Mouse (Mus musculus): ENCODE results near the gene Zmynd12. TPM values are rescaled to one million over a fixed set of nuclear protein-coding genes. Genes with fewer than 3 reads are reported as not detected.

Gene Zmynd12
- total RNA-seq, 2 experiments from 2014 or later, result not detected

DNA sequence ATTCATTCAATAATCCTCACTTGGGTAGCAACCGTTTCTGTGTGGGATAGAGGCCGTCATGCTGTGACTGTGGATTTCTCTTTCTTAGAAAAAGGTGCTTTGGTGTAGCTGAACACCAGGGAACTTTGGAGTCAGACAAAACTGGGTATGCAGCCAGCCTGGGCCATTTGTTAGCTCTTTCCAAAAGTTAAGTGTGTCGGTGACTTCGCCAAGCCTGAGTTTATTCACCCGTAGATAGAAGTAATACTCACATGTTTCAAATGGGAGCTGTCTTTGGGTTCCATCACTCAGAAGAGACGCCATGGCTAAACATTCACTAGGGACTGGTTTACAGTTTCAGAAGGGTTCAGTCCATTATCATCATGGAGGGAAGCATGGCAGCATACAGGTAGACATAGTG lies 24.6 kb downstream of the Zmynd12 start:
- no peak for DNase-seq (ENCODE audit: low spot score in 2 of 2)

DNA sequence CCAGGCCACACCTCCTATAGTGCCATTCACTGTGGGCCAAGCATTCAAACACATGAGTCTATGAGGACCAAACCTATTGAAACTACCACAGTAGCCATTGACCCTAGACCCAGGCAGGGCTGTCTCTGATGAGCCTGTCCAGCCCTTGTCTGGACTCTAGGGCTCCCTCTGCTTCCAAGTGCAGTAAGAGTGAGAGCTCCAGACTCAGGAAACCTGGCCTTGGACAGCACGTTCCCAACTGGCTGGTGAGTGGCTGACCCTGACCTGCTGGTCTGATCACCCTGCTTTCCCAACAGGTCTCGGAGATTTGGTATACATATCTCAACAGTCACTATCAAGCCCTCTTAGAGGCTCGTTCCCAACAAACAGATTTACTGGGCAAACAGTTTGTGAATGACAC lies 25.2 kb downstream of the Zmynd12 start:
- DNase-seq (ENCODE audit: low spot score in 2 of 2), result no peak

DNA sequence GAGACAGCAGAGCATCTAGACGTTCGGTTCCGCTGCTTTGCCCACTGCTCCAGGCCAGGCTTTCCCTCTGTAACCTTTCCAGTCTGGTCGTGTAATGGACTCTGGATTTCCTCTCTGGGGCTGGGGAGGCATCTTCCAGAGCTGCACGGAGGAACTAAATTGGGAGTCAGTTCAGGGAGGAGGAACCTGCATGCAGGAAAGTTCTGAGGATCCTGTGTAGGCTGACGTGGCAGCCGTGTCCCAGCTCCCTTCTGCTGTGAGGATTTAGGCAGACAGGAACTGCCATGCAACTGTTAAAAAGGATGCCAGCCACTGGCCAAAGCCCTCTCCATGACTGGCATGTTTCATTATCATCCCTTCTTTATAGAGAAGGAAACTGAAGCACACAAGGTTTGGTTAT lies 27.8 kb downstream of the Zmynd12 start:
- no peak for DNase-seq (ENCODE audit: low spot score in 2 of 2)

DNA sequence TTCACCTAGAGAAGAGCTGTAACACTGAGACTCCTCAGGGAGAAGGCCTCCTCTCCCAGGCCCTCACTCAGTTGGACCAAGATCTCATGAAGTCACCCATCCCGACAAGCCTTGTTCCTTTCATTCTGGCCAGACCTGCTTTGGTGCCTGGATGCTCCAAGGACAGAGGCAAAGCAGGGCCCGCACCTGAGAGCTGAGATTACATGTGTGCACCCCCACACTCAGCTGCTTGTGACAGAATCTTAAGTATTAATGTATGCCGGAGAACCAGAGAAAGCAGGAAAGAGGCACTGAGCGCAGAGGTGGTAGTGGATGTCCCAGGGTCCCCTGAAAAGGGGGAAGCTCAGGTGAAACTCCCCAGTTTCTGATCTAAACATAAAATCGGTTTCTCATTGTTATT lies 30.5 kb downstream of the Zmynd12 start:
- no peak for DNase-seq (ENCODE audit: low spot score in 2 of 2)

DNA sequence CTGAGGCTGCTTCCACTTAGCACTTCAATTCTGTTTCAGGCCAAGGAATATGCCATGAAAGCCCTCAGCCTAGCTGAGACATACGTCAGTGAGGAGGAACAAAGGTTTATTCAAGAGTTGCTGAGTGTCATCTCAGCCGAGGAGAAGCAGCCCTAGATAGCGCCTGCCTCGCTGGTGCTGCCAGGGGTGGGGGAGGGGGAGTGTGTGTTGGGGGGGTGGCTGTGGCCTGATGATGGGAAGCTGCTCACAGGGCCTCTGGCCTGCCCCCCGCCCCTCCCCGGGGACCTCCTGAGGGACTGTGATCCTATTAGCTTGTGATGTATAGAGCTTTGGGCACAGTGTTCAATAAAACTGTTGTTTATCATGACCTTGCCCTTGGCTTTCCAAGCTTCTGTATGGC lies 30.9 kb downstream of the Zmynd12 start:
- DNase-seq (ENCODE audit: low spot score in 2 of 2), result no peak

DNA sequence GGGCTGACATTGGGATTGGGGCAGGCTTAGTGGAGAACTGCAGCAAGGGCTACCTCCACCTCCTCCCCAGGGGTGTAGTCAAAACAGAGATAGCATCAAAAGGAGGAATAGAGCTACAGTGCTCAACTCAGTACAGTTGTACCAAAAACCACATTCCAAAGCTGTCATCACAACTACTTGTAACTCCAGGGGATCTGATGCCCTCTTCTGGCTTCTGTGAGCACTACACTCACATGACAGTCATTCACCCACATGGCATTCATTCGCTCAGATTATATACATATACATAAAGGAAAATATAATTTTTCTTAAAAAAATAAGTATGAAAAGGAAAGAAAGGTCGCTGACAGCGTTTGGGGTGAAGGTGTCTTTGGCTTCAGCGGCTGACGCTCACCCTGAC lies 37.7 kb downstream of the Zmynd12 start:
- DNase-seq (ENCODE audit: low spot score in 2 of 2), result peak; percentile 71

DNA sequence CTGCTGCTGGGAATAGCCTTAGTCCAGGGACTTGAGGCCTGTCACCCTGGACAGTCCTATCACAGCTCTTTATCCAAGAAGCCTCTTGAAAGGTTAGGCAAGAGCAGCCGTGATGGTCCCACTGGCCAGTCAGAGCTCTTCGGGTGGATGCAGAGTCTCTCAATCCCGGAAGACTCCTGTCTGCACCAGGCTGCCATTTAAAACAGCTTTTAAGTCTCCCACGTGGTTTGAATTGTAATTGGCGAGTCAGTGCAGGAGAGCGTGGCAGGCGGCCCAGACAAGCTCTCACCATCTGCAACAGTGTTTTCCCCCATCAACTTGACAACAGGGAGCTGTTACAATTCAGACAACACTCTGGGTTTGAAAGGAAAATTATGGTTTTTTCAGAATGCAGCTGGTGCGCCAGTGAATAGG lies 38.1 kb downstream of the Zmynd12 start:
- peak; percentile 84 to 89 for DNase-seq (ENCODE audit: low spot score in 2 of 2)

DNA sequence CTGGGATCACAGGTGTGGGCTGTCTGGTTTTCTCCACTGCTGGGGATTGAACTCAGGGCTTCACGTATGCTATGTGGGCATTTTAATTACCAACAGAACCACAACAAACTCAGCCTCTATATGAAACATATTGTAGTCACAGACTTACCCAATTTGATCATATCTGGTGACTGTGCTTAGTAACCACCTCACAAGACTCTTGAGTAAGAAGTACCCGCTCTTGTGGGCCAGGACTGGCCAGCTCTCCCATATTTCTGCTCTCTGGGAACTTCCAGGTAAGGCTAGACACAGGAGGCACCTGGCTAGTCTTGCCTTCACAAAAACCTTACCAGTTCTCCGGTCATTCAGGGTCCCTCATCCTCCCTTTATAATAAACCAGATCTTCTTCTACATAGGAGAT lies 39.8 kb downstream of the Zmynd12 start:
- no peak for DNase-seq (ENCODE audit: low spot score in 2 of 2)

DNA sequence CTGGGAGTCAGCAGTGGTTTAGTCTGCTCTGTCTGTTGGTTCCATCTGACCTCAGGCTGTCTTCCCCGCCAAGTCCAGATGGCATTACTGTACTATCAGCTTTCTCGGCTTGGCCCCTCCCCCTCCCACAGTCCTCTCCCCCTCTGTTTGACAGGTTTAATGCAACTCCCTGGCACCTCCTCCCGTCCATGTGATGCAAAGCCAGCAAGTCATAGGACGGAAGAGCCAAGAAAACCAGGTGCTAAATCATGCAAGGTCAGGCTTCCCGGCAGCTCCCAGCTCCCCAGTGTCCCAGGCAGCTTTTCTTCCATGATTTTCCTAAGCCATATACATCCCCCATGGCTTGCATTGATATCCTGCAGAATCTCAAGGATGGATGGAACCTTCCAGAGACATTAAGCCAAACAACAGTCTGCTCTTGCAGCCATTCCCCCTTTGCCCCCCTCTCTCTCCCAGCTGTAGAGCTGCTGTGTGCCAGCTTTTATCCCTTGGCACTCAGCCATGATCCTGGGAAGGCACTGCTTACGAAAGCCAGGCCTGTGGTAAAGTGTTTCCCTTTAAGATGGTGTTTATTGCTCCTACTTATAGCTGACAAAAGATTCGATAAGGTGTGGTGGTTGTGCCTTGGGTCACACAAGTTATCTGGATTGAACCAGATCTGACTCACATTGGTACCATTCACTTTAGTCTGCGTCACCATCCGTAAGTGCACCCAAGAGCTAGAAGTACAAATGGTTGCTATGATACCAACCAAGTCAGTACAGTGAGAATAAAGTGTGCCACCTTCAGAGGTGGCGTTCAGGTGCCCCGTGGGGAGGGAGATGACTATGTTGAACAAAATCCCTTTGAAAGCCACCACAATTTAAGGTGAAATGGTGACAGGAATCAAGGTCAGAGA lies 40.5 kb downstream of the Zmynd12 start:
- peak; percentile 52 to 58 for DNase-seq (ENCODE audit: low spot score in 2 of 2)

DNA sequence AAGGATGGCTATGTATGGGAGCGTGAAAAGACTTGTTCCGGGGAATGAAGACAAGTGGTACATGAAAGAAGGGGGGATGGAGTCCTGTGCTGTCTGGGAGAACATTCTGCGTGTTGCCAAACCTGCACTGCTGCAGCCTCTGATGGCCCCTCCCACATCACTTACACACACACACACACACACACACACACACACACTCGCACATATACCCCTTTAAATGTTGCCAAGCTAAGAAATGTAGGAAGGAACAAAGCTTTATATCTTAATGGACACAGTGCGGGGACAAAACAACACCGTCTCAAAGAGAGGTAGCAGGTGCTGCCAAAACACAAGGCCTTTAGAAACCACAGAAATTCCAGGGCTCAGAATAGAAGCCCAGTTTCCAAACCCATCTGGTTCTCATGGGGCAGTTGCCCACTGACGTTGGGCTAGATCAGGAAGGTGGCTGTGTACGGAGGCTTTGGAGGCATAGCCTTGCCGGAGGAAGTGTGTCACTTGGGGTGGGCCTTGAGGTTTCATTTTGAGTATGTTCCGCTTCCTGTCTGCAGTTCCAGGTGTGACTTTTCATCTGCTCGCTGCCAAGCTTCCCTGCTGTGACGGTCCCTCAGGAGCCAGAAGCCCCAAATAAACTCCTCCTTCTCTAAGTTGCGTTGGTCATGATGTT lies 41.3 kb downstream of the Zmynd12 start:
- DNase-seq (ENCODE audit: low spot score in 2 of 2), result no peak

DNA sequence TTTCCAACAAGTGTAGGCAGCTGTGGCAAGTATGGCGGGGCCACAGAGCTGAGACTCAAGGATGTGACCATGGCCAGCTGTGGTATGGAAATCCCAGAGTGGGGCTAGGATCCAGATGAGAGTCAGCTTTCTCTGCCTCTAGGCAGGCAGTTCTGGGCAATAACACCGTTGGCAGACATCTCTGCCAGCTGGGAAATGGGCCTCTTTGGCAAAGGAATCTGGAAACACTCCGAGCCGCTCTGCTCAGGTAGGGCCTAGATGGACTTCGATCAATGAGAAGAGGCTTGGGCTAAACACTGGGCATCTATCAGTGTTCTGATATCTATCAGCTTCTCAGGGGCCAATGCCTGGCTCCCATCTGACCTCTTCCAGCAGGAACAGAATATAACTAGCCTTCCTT lies 43.2 kb downstream of the Zmynd12 start:
- no peak for DNase-seq (ENCODE audit: low spot score in 2 of 2)

DNA sequence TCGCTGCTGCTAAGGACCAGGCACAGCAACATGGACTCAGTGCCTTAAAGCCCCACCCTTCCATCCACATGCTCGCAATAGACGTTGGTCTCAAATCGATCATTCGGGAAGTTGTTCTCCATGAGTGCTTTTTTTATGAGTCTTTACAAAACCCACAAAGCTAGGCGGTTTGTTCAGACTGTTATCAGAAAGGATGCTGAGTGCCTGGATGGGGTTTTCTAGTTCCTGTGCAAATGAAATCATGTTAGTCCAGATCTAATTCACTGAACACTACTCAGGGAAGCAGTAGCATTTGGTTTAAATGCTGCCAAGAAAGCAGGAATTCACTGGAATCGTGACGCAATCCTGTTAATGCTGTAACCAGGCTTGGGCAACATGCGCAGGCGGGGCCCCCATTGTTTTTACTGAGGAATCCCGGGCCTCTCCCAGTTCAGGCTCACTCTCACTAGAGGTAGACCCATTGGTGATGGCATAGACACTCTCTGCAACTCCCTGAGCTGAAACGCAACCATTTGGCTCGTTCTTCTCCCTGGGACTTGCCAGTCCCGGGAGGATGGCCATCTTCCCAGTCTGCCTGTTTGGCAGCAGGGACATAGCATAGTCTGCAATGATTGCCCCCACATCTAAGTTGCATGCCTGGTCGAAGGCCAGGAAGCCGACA lies 45.2 kb downstream of the Zmynd12 start:
- peak; percentile 66 to 72 for DNase-seq (ENCODE audit: low spot score in 2 of 2)

DNA sequence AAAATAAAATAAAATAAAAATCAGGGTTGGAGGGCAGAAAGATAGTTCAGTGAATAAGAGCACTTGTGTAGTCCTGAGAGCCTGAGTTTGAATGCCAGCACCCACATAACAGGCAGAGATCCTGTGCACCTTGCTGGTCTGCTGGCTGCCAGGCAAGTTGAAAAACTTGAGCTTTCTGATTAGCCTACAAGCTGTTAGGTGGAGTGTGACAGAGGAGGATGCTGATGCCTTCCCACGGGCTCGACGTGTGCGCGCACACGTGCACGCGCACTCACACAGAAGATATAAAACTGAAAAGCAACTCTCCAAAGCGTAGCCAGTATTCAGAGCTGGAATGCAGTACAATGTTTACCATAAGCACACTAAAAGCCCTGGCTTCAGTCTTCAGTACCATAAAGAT lies 49.9 kb downstream of the Zmynd12 start:
- DNase-seq (ENCODE audit: low spot score in 2 of 2), result no peak

DNA sequence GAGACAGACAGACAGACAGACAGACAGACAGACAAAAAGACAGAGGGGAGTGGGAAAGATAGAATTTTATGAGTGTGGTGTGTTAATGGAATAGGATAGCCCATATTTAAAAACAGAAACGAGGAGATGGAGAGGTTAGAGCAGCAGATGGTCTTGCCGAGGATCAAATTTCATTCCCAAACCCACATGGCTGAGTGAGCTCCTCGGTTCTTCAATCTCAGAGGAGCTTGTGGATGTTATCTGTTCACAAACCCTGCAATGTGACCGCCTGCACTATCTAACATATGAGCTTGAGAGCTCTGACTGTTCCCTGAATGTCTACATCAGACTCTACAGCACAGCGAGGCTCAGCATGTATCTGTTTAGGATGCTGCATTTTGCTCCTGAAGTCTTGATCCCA lies 50.5 kb downstream of the Zmynd12 start:
- no peak for DNase-seq (ENCODE audit: low spot score in 2 of 2)

DNA sequence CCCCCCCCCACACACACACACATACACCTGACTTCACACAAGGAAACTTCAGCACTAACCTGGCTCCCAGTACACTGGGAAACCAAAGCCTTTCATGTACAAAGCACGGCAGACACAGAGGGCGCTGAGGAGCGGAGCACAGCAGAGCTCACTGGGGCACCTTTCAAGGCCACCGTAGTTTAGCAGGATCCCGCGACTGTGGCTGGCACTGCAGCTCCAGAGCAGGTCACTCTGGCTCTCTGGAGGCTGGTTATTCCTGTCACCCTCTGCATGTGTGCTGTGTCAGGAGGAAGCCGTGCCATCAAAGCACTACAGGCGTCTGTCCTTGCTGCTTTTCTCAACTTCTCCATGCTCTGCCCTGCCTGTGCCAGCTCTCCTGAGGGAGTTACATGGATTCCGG lies 60.4 kb downstream of the Zmynd12 start:
- DNase-seq (ENCODE audit: low spot score in 2 of 2), result no peak

DNA sequence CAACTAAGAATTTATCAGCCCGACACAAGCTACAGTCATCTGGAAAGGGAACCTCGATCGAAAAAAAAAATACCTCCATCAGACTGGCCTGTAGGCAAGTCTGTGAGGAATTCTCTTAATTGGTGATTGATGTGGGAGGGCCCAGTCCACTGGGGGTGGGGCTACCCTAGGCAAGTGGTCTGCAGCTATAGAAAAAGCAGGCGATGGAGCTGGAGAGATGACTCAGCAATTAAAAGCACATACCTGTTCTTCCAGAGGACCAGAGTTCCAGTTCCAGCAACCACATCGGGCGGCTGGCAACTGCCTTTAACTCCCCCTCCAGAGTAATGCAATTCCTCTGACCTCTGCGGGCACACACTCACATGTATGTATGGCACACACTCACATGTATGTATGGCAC lies 62.3 kb downstream of the Zmynd12 start:
- no peak for DNase-seq (ENCODE audit: low spot score in 2 of 2)

DNA sequence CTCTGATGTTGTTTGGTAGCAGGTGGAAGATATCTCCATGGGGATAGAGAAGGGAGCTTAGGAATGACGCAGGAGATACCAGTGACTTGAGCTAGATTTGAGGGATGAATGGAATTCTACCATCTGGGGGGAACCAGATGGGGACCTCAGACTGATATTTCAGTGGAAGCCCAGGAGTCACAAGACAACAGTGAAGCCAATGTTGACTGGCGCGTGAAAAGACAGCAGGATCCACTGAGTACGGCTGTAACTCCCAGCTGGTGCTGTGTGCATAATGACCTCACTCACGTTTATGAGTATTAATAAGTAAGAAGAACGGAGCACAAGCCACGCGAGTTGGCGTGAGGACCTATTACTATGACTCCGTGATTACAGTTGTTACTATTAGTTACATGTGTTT lies 67.1 kb downstream of the Zmynd12 start:
- no peak for DNase-seq (ENCODE audit: low spot score in 2 of 2)

DNA sequence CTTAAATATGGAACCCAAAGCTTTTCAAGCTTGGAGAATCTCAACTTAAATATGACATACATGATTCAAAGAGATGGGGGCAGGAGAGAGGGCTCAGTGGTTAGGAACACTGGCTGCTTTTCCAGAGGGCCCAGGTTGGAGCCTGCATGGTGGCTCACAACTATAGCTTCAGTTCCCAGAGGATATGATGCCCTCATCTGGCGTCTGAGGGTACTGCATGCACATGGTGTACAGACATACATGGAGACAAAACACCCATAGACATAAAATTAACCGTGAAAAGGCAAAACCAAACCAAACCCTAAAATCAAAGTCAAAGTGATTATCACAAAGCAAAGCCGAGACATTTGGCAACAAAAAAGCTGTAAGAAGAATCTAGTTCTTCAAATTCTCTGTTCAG lies 68.2 kb downstream of the Zmynd12 start:
- DNase-seq (ENCODE audit: low spot score in 2 of 2), result peak; percentile 73 to 75

DNA sequence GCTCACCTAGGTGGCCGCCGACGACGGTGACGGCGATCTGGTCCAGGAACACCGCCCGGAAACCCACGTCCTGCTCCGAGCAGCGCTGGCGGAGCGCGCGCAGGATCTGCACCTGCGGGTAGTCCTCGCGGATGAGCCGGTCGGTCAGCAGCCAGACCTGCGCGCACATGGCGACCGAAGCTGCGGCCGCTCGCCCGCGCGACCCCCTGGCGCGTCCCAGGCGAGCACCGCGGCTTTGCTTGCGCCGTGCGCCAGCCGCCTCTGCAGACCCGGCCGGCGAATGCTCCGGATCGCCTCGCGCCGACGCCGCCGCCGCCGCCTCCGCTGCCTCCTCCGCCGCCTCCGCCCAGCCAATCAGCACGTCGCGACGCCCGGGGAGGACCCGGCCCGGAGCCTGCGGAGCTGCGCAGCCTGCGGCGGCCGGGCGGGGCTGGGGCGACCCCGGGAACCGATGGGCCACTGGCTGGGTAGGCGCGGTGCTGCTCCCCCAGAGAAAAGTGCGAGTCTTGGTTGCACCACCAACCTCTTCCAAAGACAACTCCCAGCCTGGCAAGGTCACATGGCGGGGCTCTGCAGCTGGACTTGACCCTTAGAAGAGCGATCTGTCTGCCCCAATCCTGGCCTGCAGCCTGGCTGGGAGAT lies 69.8 kb downstream of the Zmynd12 start, which contains the start of gene Rimkla:
TSS of gene Rimkla (minus strand) at position 338 of the 642 bp plus-strand sequence.
- peak; percentile 63 to 78 for DNase-seq (ENCODE audit: low spot score in 2 of 2)

DNA sequence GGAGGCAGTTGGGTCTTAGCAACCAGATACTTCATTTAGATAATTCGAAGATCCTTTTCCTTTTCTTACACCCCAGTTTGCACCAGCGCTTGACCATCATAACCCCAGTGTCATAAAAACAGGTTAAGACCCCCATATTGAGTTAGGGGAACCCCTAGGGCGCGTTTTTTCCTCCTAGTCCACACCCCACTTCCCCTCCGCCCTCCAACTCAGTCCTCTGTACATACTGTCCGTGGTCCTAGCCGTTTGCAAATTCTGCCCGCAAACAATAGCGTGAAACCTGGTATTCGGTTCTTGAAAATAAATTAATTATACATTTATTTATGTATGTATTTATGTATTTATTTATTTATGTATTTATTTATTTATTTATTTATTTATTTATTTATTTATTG lies 70.3 kb downstream of the Zmynd12 start:
- DNase-seq (ENCODE audit: low spot score in 2 of 2), result no peak

DNA sequence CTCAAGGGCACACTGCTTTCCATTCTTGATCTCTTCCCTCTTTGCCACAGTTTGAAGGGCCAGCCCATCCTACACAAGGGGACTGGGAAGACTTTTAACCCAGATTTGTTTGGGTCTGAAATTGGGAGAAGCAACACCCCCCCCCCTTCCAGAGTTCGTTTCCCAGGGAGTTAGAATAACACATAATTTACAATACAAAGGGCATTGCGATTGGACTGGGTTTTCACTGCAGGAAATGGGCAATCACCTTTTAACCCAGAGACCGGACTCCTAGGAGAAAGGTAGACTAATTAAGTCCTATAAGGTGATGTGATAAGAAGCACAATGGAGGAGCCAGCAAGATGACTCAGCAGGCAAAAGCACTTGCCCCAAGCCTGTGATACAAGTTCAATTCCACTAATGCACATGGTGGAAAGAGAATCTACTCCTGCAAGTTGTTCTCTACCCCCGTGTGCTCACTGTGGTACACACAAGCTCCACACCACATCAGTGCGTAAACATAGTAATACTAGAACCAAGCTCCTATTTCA lies 75.8 kb downstream of the Zmynd12 start:
- DNase-seq (ENCODE audit: low spot score in 2 of 2), result no peak
